Mouse (Mus musculus) monocyte, adult 2 months (primary cell): ENCODE results near the gene Tma7.

Experiments used
- DNase-seq, 2 experiments: peaks; one replicate each; pipeline ENCODE4 v3.0.0; 2022; ENCODE audit warnings: low spot score in 2 of 2, low read depth in 1 of 2

Gene Tma7

DNA sequence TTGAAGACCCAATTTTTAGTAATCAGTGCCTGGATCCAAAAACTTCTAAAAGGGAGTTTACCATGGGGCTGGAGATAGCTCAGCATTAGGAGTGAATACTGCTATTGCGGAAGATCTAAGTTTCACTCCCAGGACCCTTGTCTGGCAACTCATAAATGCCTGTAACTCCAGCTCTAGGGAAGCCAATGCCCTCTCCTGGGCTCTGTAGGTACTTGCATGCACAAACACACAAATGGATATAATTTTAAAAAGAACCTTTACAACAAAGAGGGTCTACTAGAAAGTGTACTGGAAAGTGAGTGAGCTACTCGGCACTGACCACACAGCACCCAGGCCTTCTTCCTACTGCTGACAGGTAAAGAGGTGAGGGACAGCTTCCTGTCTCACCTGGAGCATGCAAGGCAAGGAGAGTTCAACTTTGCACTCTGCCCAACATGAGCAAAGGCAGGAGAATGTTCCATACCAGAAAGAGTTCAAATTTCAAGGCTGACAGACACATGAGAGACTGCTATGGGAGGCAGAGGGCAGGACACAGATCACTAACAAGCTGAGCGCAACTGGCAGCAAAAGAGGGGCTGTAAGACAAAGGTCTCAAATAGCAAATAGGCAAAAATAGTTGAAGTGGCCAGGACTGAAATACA lies 14.2 kb downstream of the Tma7 start:
- no peak for DNase-seq

- no peak for DNase-seq
These were observed 21.5 kb downstream of the Tma7 start for GRCm38 (mm10) chr9:109060898-109061295.

GRCm38 (mm10) chr9:109060184-109060897 lies 22.0 kb downstream of the Tma7 start:
- no peak for DNase-seq

DNA sequence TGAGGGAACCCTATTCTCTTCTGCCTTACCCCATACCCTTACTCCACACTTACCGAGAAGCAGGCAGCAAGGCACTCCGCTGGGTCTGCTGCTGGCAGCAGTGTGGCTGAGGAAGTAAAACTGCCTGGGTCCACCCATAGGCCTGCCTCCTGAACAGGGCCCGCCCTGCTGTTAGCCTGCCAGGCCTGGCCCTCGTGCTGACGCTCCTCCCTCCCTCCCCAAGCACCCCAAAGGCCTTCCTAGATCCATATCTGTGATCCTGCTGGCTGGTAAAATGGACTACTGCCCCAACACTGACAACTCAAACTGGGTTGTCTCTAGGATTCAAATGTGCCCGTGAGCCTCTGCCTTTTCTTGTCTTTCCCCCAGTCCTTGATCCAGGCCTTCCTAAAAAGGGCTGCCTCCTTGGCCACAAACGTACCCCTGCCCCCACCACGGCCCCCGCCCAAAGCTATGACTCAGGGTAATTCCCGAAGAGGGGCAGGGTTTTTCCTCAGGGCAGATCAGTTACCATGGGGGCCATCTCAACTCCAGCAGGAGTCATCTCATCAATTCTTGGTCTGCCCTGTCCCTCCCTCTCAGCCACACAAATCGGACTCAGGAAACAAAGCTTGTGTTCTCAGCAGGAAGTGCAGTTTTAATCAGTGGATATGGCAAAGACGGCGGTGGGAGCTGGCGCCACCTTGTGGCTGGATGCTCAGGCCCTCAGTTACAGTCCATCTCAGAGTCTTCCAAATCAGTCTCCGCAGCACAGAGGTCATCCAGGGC lies 23.1 kb downstream of the Tma7 start, which contains the start of gene Trex1:
TSS of gene Trex1 (minus strand) at position 599 of the 768 bp plus-strand sequence.
- peak; percentile 75 to 86 for DNase-seq

DNA sequence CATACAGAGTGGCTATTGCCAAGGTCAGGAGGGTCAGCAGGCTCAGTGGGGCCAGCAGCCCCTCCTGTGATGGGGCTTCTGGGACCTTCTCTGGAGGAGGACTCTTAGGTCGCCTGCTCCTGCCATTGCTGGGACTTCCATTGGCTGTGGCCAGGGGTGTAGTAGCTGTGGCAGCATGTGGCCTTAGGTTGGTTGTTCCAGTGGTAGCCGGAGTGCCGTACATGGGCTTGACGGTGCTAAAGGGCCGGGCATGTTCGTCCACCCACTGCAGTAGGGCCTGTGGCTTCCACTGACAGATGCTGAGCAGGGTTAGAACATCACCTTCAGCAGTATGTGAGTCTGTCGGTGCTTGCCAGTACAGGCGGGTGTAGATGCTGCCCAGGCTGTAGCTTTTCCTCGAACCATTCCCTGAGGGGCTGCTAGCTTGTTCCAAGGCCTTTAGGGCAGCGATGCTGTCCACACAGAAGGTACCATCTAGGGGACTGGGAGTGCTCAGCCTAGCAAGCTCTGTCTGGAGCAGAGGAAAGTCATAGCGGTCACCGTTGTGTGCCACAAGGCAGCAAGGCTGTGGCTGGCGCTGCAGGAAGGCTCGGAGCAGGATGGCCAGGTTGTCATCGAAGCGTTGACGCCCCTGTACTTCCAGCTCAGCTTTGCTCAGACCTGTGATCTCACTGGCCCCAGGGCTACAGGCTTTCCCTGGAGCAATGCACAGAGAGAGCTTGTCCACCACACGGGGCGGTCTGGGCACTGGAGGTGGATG lies 24.2 kb downstream of the Tma7 start:
- no peak for DNase-seq

DNA sequence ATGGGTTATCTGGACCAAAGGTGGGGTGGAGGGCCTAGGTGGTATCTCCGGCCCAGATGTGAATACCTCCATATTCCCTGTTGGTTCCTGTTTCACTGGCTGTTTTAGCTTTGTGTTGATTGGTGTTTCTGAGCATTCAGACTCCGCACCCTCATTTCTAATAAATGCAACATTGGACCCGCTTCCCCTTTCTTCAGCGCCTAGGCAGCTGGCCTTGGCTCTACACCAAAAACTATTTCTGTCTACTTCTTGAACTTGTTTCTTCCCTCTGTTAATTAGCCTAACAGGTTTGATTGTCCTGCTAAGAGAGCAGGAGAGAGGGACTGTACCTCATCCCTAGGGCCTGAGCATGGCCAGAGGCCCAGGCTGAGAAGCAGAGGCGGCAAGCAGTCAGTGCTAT lies 24.8 kb downstream of the Tma7 start:
- DNase-seq: peak; percentile 34 to 36

DNA sequence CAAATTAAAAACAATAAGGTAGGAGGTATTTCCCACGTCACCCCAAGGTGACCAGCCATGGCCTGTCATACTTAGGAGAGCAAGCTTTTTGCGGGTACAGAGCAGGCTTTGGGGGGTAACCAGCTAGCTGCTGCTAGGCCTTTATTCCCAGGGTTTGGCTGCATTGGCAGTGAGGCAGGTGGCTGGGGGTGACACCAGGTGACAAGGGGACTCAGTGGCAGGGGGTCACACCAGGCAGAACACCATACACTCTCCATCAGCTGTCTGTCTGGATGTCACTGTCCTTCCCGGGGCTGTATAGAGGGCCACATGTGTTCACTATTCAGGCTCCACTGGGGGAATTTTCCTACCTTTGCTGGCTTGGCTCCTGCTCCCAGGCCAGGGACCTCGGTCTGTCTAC lies 25.5 kb downstream of the Tma7 start:
- DNase-seq: no peak

- no peak for DNase-seq
These were observed 26.2 kb downstream of the Tma7 start for GRCm38 (mm10) chr9:109056081-109056690.

- DNase-seq: no peak
These were observed 26.9 kb downstream of the Tma7 start for GRCm38 (mm10) chr9:109055271-109056030.

DNA sequence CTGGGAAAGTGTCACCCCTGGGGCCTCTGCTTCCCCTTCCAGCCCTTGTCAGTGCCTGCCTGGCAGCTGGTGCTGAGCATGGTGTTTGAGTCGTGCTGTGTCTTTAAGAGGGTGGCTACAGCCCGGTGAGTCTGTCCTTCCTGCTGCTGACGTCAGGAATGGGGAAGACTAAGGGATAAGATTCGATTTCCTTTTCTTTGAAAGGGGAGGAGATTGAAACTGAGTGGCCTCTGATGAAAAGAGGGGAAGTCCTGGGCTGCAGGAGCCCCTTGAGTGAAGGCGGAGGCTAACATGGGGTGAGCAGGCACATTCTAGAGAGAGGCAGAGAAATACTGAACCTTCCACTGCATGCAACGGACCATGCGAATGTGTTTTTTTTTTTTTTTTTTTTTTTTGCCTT lies 27.7 kb downstream of the Tma7 start:
- peak; percentile 72 to 75 for DNase-seq

DNA sequence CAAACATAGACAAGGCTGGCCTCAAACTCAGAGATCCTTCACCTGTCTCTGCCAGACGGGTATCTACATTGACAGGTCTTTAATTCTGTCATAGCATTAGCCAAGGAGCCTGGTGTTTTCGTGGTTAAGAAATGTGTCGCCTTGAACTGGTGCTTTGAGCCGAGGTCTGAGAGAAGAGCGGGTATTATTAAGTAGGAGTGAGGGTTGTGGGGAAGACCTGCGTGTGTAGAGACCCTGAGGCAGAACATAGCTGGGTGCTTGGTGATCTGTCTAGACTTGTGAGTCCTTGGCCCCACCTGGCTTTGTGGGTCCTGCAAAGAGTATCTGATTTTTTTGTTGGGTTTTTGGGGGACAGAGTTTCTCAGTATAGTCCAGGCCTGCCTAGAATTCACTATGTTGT lies 28.5 kb downstream of the Tma7 start:
- no peak for DNase-seq

- no peak for DNase-seq
These were observed 29.0 kb downstream of the Tma7 start for GRCm38 (mm10) chr9:109053366-109053765.

- no peak for DNase-seq
These were observed 29.7 kb downstream of the Tma7 start for GRCm38 (mm10) chr9:109052490-109053260.

GRCm38 (mm10) chr9:109051651-109052489 lies 30.5 kb downstream of the Tma7 start:
- DNase-seq: no peak

DNA sequence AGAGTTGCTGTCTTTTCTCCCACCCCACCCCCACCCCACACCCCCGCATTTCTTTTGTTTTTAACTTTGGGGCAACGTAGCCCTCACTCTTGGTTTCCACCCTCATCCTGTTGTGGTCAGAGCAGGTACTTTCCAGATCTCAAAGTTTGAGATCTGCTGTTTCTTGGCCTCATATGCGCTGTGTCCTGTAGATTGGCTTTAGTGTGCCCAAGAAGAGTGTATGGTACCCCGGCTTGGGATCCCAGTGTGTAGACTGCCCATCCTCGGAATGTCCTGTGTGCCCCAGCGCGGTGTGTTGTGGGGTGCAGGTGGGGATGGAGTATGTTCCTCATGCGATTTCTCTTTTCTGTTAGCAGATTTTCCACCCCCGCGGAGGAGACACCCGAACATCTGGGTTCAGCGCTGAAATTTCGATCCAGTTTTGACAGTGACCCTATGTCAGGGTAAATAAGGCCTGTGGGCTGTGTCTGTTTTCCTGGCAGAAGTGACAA lies 31.3 kb downstream of the Tma7 start:
- DNase-seq: no peak

- DNase-seq: no peak
These were observed 31.8 kb downstream of the Tma7 start for GRCm38 (mm10) chr9:109050674-109050997.

- no peak for DNase-seq
These were observed 32.3 kb downstream of the Tma7 start for GRCm38 (mm10) chr9:109049996-109050673.

- DNase-seq: no peak
These were observed 33.1 kb downstream of the Tma7 start for GRCm38 (mm10) chr9:109049316-109049715.
